Mouse (Mus musculus): Measurements from ENCODE around the gene Ube2l3.

DNA sequence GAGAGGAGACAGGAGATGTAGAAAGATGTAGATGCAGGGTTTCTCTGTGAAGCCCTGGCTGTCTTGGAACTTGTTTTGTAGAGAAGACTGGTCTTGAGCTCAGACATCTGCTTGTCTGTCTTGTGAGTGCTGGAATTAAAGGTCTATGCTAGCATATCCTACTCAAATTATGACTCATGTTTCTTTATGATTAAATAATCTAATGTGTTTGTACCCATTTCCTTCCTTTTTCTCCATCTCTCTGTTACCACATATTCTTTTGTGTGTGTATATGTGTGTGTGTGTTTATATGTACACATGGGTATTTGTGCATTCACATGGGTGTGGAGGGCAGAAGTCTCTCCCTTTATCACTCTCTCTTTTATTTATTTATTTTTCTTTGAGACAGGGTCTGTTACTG is 24.0 kb upstream of the Ube2l3 start:
- TF ChIP-seq CTCF (IDR thresholded peaks at IDR 0.05; ENCODE audit: control insufficient read depth, insufficient read depth, low read length), result no peak
- no peak for TF ChIP-seq POLR2A (IDR thresholded peaks at IDR 0.05; ENCODE audit: borderline replicate concordance, control insufficient read depth, low read depth, low read length)

Data from bone marrow, adult 2 months (tissue).